Mouse (Mus musculus): ENCODE data around the gene Olah. TPM values are rescaled to one million over a fixed set of nuclear protein-coding genes. Genes with fewer than 3 reads are reported as not detected.
"Not testable (repeated sequence)": the region's sequence is repeated elsewhere in the genome, so short reads cannot be mapped to it uniquely, and the experiment has no call there.

Gene Olah
- not detected in 2 replicates for polyA plus RNA-seq (2012)

GRCm38 (mm10) chr2:3397110-3397509 lies at the start of gene Olah:
Gene Olah, minus strand, starts transcription at chr2:3397210.
- H3K4me1 ChIP-seq (ENCODE audit: control insufficient read depth); H3K27me3 ChIP-seq (ENCODE audit: control insufficient read depth); H3K9me3 ChIP-seq (ENCODE audit: control insufficient read depth, low read length); H3K4me3 ChIP-seq (replicated peaks); H3K36me3 ChIP-seq (ENCODE audit: control insufficient read depth): not testable (repeated sequence)

DNA sequence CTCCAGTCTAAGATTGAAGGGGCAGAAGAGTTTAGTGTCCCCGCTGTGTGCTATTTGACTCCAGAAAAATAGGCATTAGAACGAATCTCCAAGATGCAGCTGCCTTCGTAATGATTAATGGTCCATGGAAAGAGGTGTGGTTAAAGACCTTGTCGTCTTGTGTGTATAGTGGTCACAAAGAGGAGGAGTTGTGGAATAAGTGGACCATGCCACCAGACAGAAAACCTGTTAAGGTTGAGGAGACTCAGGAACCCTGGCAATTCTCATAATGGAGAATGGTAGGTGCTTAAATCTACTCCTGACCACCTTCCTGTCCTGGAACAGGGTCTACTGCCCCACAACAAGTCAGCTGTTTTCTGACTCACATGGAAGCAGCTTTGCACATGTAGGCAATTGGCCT lies 49.0 kb upstream of the Olah start:
- Histone ChIP-seq H3K4me1 (ENCODE audit: control insufficient read depth) (no peaks in the 10 kb centered on the region), H3K4me3 (replicated peaks) (no peak overlapping the region), H3K9me3 (ENCODE audit: control insufficient read depth, low read length) (no peaks in the 10 kb centered on the region), H3K36me3 (ENCODE audit: control insufficient read depth) (peaks cover 74% of the 10 kb centered on the region), H3K27me3 (ENCODE audit: control insufficient read depth) (no peaks in the 10 kb centered on the region)
- TF ChIP-seq TAL1 (IDR thresholded peaks at IDR 0.05; ENCODE audit: low read length) (no peak), GATA1 (IDR thresholded peaks at IDR 0.05; ENCODE audit: low read length) (no peak)

DNA sequence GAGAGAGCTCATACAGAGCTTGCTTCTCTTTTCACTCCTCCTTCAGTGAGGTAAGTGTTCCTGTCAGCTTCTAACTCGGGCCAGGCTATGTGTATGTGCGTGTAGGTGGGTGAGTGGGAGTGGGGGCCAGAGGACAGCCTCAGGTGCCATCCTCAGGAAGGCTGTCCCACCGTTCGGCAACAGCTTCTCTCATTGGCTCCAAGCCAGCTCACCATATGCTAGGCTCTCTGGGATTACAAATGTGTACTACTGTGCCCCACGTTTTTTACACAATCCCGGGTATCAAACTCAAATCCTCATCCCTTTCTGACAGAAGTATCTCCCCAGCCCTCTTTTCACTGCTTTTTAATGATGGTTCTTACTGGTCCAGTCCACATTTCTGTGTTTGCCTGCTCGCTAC lies 47.2 kb upstream of the Olah start:
- H3K4me1 ChIP-seq (ENCODE audit: control insufficient read depth), result no peaks in the 10 kb centered on the region
- H3K36me3 ChIP-seq (ENCODE audit: control insufficient read depth), result peaks cover 72% of the 10 kb centered on the region
- no peaks in the 10 kb centered on the region for H3K27me3 ChIP-seq (ENCODE audit: control insufficient read depth)
- H3K9me3 ChIP-seq (ENCODE audit: control insufficient read depth, low read length), result no peaks in the 10 kb centered on the region
- H3K4me3 ChIP-seq (replicated peaks), result no peak overlapping the region
- no peak for TF ChIP-seq TAL1 (IDR thresholded peaks at IDR 0.05; ENCODE audit: low read length)
- no peak for TF ChIP-seq GATA1 (IDR thresholded peaks at IDR 0.05; ENCODE audit: low read length)

- Histone ChIP-seq H3K9me3 (ENCODE audit: control insufficient read depth, low read length) (no peaks in the 10 kb centered on the region), H3K36me3 (ENCODE audit: control insufficient read depth) (peaks cover 49% of the 10 kb centered on the region)
- TF ChIP-seq GATA1 (IDR thresholded peaks at IDR 0.05; ENCODE audit: low read length) (no peak), TAL1 (IDR thresholded peaks at IDR 0.05; ENCODE audit: low read length) (no peak)
Measured at GRCm38 (mm10) chr2:3437956-3438355, 40.9 kb upstream of the Olah start.

DNA sequence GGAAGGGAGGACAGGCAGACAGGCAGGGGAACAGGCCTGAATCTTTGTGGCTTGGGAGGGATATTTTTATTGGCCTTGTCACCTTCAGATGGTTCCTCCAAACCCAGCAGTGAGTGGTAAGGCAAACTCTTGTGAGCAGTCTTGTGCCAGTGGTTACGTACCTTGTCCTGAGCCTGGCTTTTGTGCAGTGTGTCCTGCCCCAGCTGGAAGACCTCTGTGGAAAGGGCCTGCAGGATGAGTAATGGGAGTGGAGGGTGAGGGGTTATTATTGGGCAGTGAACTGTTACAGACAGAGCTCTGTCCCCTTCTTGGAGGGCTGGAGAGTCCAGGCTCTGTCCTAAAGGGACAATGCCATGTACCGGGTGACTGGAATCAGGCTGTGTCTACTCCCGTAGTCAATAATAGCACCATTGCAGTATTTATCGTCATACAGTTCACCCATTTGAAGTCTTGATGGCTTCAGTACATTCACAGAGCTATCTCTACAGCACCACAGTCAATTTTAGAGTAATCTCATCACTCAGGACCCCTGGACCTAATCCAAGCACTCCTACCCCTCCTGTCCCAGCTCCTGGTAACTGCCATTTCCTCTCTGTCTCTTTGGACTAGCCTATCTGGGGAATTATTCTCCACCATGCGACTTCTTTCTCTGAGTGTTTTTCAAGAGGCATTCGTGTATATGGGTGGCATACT lies 38.5 kb upstream of the Olah start:
- TF ChIP-seq GATA1 (IDR thresholded peaks at IDR 0.05; ENCODE audit: low read length) (no peak), TAL1 (IDR thresholded peaks at IDR 0.05; ENCODE audit: low read length) (no peak)
- Histone ChIP-seq H3K27me3 (ENCODE audit: control insufficient read depth) (no peaks in the 10 kb centered on the region), H3K36me3 (ENCODE audit: control insufficient read depth) (peaks cover 43% of the 10 kb centered on the region), H3K4me3 (replicated peaks) (no peak overlapping the region), H3K9me3 (ENCODE audit: control insufficient read depth, low read length) (no peaks in the 10 kb centered on the region), H3K4me1 (ENCODE audit: control insufficient read depth) (no peaks in the 10 kb centered on the region)

More at GRCm38 (mm10) chr2:3437956-3438355, 40.9 kb upstream of the Olah start:
- Histone ChIP-seq H3K4me3 (replicated peaks) (no peak overlapping the region), H3K4me1 (ENCODE audit: control insufficient read depth) (no peaks in the 10 kb centered on the region), H3K27me3 (ENCODE audit: control insufficient read depth) (no peaks in the 10 kb centered on the region)

DNA sequence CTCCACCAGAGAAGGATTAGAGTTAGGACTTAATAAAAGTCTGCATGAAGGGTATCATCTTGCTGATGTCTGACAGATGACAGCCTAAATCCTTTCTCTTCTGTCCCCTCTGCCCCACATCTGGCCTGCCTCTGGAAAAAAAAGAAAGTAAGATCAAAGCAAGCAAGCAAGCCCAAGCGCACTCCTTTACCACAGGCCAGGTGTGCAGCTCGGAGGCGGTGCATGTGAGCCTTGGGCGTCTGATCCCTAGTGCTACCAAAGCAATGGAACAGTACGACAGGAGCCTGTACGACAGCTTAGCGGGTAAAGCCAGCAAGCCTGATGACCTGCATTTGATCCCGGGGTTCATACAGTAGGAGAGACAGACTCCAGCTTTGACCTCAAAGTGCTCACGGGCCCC lies 33.9 kb upstream of the Olah start:
- H3K4me3 ChIP-seq (replicated peaks), result no peak overlapping the region
- peaks cover 29% of the 10 kb centered on the region for H3K36me3 ChIP-seq (ENCODE audit: control insufficient read depth)
- peaks cover 1% of the 10 kb centered on the region for H3K4me1 ChIP-seq (ENCODE audit: control insufficient read depth)
- TF ChIP-seq GATA1 (IDR thresholded peaks at IDR 0.05; ENCODE audit: low read length) (no peak), TAL1 (IDR thresholded peaks at IDR 0.05; ENCODE audit: low read length) (no peak)
- H3K27me3 ChIP-seq (ENCODE audit: control insufficient read depth), result no peaks in the 10 kb centered on the region
- H3K9me3 ChIP-seq (ENCODE audit: control insufficient read depth, low read length), result no peaks in the 10 kb centered on the region

DNA sequence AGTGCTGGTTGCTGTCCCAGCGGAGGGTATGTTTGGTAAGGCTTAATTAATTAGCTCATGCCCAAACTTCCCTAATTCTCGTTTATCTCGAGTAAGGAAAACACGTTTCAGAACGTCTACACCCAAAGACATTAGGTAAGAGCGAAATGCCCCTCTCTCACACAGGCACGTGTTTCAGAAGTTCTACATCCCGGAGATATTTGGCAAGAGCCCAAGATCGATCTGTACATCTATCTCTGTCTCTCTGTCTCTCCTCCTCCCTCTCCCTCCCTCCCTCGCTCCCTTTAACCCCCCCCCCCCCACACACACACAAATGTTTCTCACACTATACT lies 27.5 kb upstream of the Olah start:
- TF ChIP-seq TAL1 (IDR thresholded peaks at IDR 0.05; ENCODE audit: low read length), result no peak
- TF ChIP-seq GATA1 (IDR thresholded peaks at IDR 0.05; ENCODE audit: low read length), result no peak
- H3K4me3 ChIP-seq (replicated peaks), result peak overlapping the region; percentile 70

GRCm38 (mm10) chr2:3423841-3424578 lies 27.0 kb upstream of the Olah start, which contains the start of gene Dclre1c:
Gene Dclre1c, plus strand, starts transcription at chr2:3424131.
- no peaks in the 10 kb centered on the region for H3K27me3 ChIP-seq (ENCODE audit: control insufficient read depth)
- H3K4me1 ChIP-seq (ENCODE audit: control insufficient read depth), result peaks cover 26% of the 10 kb centered on the region
- peaks cover 9% of the 10 kb centered on the region for H3K36me3 ChIP-seq (ENCODE audit: control insufficient read depth)
- TF ChIP-seq TAL1 (IDR thresholded peaks at IDR 0.05; ENCODE audit: low read length), result no peak
- no peak for TF ChIP-seq GATA1 (IDR thresholded peaks at IDR 0.05; ENCODE audit: low read length)
- H3K4me3 ChIP-seq (replicated peaks), result peak within 1 kb of the TSS; percentile 70
- no peaks in the 10 kb centered on the region for H3K9me3 ChIP-seq (ENCODE audit: control insufficient read depth, low read length)

More for the DNA sequence above, 27.5 kb upstream of the Olah start:
- peaks cover 22% of the 10 kb centered on the region for H3K4me1 ChIP-seq (ENCODE audit: control insufficient read depth)
- no peaks in the 10 kb centered on the region for H3K27me3 ChIP-seq (ENCODE audit: control insufficient read depth)
- H3K36me3 ChIP-seq (ENCODE audit: control insufficient read depth), result peaks cover 11% of the 10 kb centered on the region
- H3K9me3 ChIP-seq (ENCODE audit: control insufficient read depth, low read length), result no peaks in the 10 kb centered on the region

- no peaks in the 10 kb centered on the region for H3K9me3 ChIP-seq (ENCODE audit: control insufficient read depth, low read length)
- TF ChIP-seq GATA1 (IDR thresholded peaks at IDR 0.05; ENCODE audit: low read length) (no peak), TAL1 (IDR thresholded peaks at IDR 0.05; ENCODE audit: low read length) (no peak)
- peak within 1 kb of the TSS; percentile 70 for H3K4me3 ChIP-seq (replicated peaks)
- peaks cover 33% of the 10 kb centered on the region for H3K4me1 ChIP-seq (ENCODE audit: control insufficient read depth)
- H3K36me3 ChIP-seq (ENCODE audit: control insufficient read depth), result peaks cover 3% of the 10 kb centered on the region
- peaks cover 14% of the 10 kb centered on the region for H3K27me3 ChIP-seq (ENCODE audit: control insufficient read depth)
Measured at GRCm38 (mm10) chr2:3422548-3422947, 25.5 kb upstream of the Olah start, which contains the start of gene Meig1. Gene Meig1, minus strand, starts transcription at chr2:3422648.
